Comparison of ENCODE assay signal across 9 mouse cellular contexts in genomic region chr14:73502591-73503184, GRCm38 (mm10). TPM values are rescaled to one million over a fixed set of nuclear protein-coding genes. Genes with fewer than 3 reads are reported as not detected.
DNase-seq lines count a peak whose midpoint lies in the region; ATAC-seq lines count a peak whose summit lies in the region.
"Had no signal": no experiment of that assay in that cellular context is flagged by ENCODE, and none has a peak within 500 bp of the region (broad histone marks: within the 10 kb centered on the region; RNA-seq: fewer than 3 reads in every experiment).

No protein-coding gene starts in this region.

- peak overlapping the region; percentile 75 for H3K27ac ChIP-seq in heart, embryonic 12.5 days (ENCODE audit: poor library complexity, severe bottlenecking)
- H3K27ac ChIP-seq in limb, embryonic 13.5 days, result peak overlapping the region; percentile 22; the same call in 1 of the 2 replicates
- H3K27ac ChIP-seq in stomach, embryonic 14.5 days (ENCODE audit: low read length), result peak overlapping the region; percentile 16; the same call in 1 of the 2 replicates

- H3K4me2 ChIP-seq in heart, embryonic 12.5 days, result peak overlapping the region; percentile 27
- H3K4me2 ChIP-seq in limb, embryonic 13.5 days (replicated peaks), result no peak overlapping the region
- no peak overlapping the region for H3K4me2 ChIP-seq in stomach, embryonic 14.5 days (replicated peaks; ENCODE audit: low read depth, low read length)

- H3K4me1 ChIP-seq in heart, embryonic 12.5 days (replicated peaks), result peaks cover 14% of the 10 kb centered on the region
- H3K4me1 ChIP-seq in limb, embryonic 13.5 days, result peaks cover 24% of the 10 kb centered on the region
- H3K4me1 ChIP-seq in stomach, embryonic 14.5 days (ENCODE audit: control insufficient read depth, insufficient read depth, low read length), result 0 out of 2 replicates have a peak, but pooled peaks cover 2% of the 10 kb centered on the region

- DNase-seq in adrenal gland, adult (ENCODE audit: inconsistent age in 2 of 2, low spot score in 1 of 2), result peak; percentile 65 to 77
- no peak for DNase-seq in adrenal gland, adult 18-20 months (ENCODE audit: low spot score in 2 of 2)
- peak; percentile 73 for DNase-seq in right cerebral cortex, postnatal 10 days (ENCODE audit: low spot score in 2 of 2)
- no peak for DNase-seq in right cerebral cortex, adult 18-20 months

- peak; percentile 30; the same call in 1 of the 2 replicates for ATAC-seq in heart, embryonic 12.5 days (ENCODE audit: insufficient number of reproducible peaks, low FRiP score)
- ATAC-seq in limb, embryonic 13.5 days (ENCODE audit: low FRiP score, low read depth), result no peak
- ATAC-seq in stomach, embryonic 14.5 days (ENCODE audit: insufficient number of reproducible peaks, insufficient read depth, low FRiP score, low read depth), result 0 out of 2 replicates have a peak, but pooled peaks have one; percentile 35
- ATAC-seq in granulocyte monocyte progenitor cell, adult 5-6 weeks (replicated peaks; ENCODE audit: poor library complexity, severe bottlenecking), result no peak

- H3K9ac ChIP-seq in heart, embryonic 12.5 days, result no peak overlapping the region
- no peak overlapping the region for H3K9ac ChIP-seq in limb, embryonic 13.5 days
- H3K9ac ChIP-seq in stomach, embryonic 14.5 days (replicated peaks; ENCODE audit: low read depth, low read length), result no peak overlapping the region

- no peak overlapping the region for H3K4me3 ChIP-seq in heart, embryonic 12.5 days
- no peak overlapping the region for H3K4me3 ChIP-seq in limb, embryonic 13.5 days
- no peak overlapping the region for H3K4me3 ChIP-seq in stomach, embryonic 14.5 days (ENCODE audit: low read depth, low read length)
- H3K4me3 ChIP-seq: megakaryocyte, embryonic 14.5 days had no signal

- no peaks in the 10 kb centered on the region for H3K9me3 ChIP-seq in heart, embryonic 12.5 days (replicated peaks)
- H3K9me3 ChIP-seq in limb, embryonic 13.5 days, result no peaks in the 10 kb centered on the region
- no peaks in the 10 kb centered on the region for H3K9me3 ChIP-seq in stomach, embryonic 14.5 days (ENCODE audit: control insufficient read depth, low read depth, low read length)
- H3K9me3 ChIP-seq: megakaryocyte, embryonic 14.5 days had no signal

- no peaks in the 10 kb centered on the region for H3K36me3 ChIP-seq in heart, embryonic 12.5 days
- H3K36me3 ChIP-seq in limb, embryonic 13.5 days, result no peaks in the 10 kb centered on the region
- H3K36me3 ChIP-seq in stomach, embryonic 14.5 days (ENCODE audit: control insufficient read depth, insufficient read depth, low read length), result no peaks in the 10 kb centered on the region

- WGBS in heart, embryonic 12.5 days, result 10% methylated on average over 7 of the region's 7 CpGs
- WGBS in limb, embryonic 13.5 days, result 31% methylated on average over 7 of the region's 7 CpGs
- WGBS in stomach, embryonic 14.5 days, result 39% methylated on average over 7 of the region's 7 CpGs

- no peaks in the 10 kb centered on the region for H3K27me3 ChIP-seq in heart, embryonic 12.5 days (replicated peaks)
- no peaks in the 10 kb centered on the region for H3K27me3 ChIP-seq in limb, embryonic 13.5 days
- no peaks in the 10 kb centered on the region for H3K27me3 ChIP-seq in stomach, embryonic 14.5 days (ENCODE audit: control insufficient read depth, insufficient read depth, low read length)

RNA-seq across cellular contexts. Expression of gene Med4, which starts 7.1 kb away (rescaled TPM):
- 10 to 100 TPM; 22.0 to 22.8 TPM for total RNA-seq in adrenal gland, adult 18-20 months (2021)
- 52.8 and 54.2 TPM in 2 replicates for polyA plus RNA-seq in heart, embryonic 12.5 days (2016; fragmentation: Nextera tagmentation; extraction: Ambion mirVana)
- polyA plus RNA-seq in limb, embryonic 13.5 days (2015; fragmentation: Nextera tagmentation; extraction: Ambion mirVana), result 105 and 113 TPM in 2 replicates
- 85.5 and 86.3 TPM in 2 replicates for polyA plus RNA-seq in stomach, embryonic 14.5 days (2014; fragmentation: Nextera tagmentation; extraction: Ambion mirVana)
- 51.8 and 57.7 TPM in 2 replicates for total RNA-seq in granulocyte monocyte progenitor cell, adult 5-6 weeks (2014; fragmentation: Nextera tagmentation)
- total RNA-seq in granulocyte monocyte progenitor cell, adult 5-6 weeks (2017), result 61.5 and 63.7 TPM in 2 replicates

RNA-seq across cellular contexts. Expression of gene Sucla2, which starts 22.4 kb away (rescaled TPM):
- 100 to 1,000 TPM; 316 to 519 TPM for total RNA-seq in adrenal gland, adult 18-20 months (2021)
- 200 and 204 TPM in 2 replicates for polyA plus RNA-seq in heart, embryonic 12.5 days (2016; fragmentation: Nextera tagmentation; extraction: Ambion mirVana)
- 103 and 106 TPM in 2 replicates for polyA plus RNA-seq in limb, embryonic 13.5 days (2015; fragmentation: Nextera tagmentation; extraction: Ambion mirVana)
- polyA plus RNA-seq in stomach, embryonic 14.5 days (2014; fragmentation: Nextera tagmentation; extraction: Ambion mirVana), result 110 and 115 TPM in 2 replicates
- total RNA-seq in granulocyte monocyte progenitor cell, adult 5-6 weeks (2014; fragmentation: Nextera tagmentation), result 56.4 and 79.2 TPM in 2 replicates
- 94.7 and 131 TPM in 2 replicates for total RNA-seq in granulocyte monocyte progenitor cell, adult 5-6 weeks (2017)

RNA-seq across cellular contexts. Expression of gene Nudt15, which starts 45.4 kb away (rescaled TPM):
- total RNA-seq in adrenal gland, adult 18-20 months (2021), result 1 to 10 TPM; 7.0 to 7.4 TPM
- 4.8 and 5.1 TPM in 2 replicates for polyA plus RNA-seq in heart, embryonic 12.5 days (2016; fragmentation: Nextera tagmentation; extraction: Ambion mirVana)
- polyA plus RNA-seq in limb, embryonic 13.5 days (2015; fragmentation: Nextera tagmentation; extraction: Ambion mirVana), result 6.2 and 6.8 TPM in 2 replicates
- 5.4 and 6.8 TPM in 2 replicates for polyA plus RNA-seq in stomach, embryonic 14.5 days (2014; fragmentation: Nextera tagmentation; extraction: Ambion mirVana)
- 0.09 and 4.1 TPM in 2 replicates for total RNA-seq in granulocyte monocyte progenitor cell, adult 5-6 weeks (2014; fragmentation: Nextera tagmentation)
- total RNA-seq in granulocyte monocyte progenitor cell, adult 5-6 weeks (2017), result 5.3 and 5.6 TPM in 2 replicates

Comparison
In these comparisons a context has a peak if more than half of its experiments do, and no peak if none do; other contexts are left out.
1. DNase-seq: peak in adrenal gland, adult (2 of 2) and right cerebral cortex, postnatal 10 days (2 of 2); none in adrenal gland, adult 18-20 months (0 of 2) and right cerebral cortex, adult 18-20 months (single experiment).
2. ATAC-seq: peak in heart, embryonic 12.5 days (single experiment) and stomach, embryonic 14.5 days (single experiment); none in limb, embryonic 13.5 days (single experiment) and granulocyte monocyte progenitor cell, adult 5-6 weeks (single experiment).
3. H3K27ac ChIP-seq: peak in every context shown above with its lines; median percentile 75 in heart, embryonic 12.5 days; 22 in limb, embryonic 13.5 days; 16 in stomach, embryonic 14.5 days.